Mouse (Mus musculus): ENCODE measurements around the gene Pgs1.

Gene Pgs1

DNA sequence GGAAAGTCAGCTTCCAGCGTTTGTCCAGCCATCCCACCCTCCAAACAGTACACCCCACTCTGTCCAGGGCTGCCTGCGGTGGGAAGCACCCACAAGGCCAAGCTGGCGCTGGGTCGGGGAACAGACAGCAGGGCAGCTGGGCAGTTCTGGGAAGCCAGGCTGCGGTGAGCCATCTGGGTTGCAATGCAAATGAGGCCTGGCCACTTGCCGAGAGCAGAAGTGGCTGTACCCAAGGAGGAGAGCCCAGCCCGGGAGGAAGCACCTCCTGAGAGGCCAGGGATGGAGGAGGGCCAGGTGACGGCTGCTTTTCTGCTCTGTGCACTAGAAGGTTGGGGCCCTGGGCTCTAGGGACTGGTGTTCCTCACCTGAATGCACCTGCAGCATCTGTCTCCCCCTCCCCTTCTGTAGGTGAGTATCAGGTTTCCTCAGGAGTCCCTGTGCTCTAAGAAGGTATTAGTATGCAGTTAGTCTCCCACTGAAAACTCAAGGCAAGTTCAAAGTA lies 10.0 kb upstream of the Pgs1 start:
- no peak for DNase-seq (ENCODE audit: low spot score)

GRCm38 (mm10) chr11:117977694-117978360 lies 8.3 kb upstream of the Pgs1 start:
- DNase-seq (ENCODE audit: low spot score): no peak

GRCm38 (mm10) chr11:117979388-117979787 lies 6.7 kb upstream of the Pgs1 start:
- no peak for DNase-seq (ENCODE audit: low spot score)

- no peak for DNase-seq (ENCODE audit: low spot score)
Measured at GRCm38 (mm10) chr11:117982426-117982825, 3.7 kb upstream of the Pgs1 start.

DNA sequence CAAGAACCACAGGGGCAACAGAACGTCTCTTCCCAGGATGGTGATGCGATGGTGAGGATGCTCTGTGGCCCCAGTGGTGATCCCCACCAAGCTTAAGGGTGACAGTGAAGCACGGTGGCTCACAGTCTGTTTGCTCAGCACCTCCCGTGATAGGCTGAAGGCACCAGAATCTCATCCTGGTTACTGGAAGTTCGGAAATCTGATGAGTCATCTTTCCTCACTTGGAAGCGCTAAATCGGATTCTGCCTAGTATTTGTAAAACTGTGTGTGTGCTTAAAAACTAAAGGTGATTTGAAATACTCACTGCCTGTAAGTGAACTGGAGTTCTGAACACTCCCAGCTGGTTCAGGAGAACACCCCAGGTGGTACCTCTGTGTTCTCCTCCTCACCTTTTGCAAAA lies 2.3 kb upstream of the Pgs1 start:
- DNase-seq (ENCODE audit: low spot score): no peak

DNA sequence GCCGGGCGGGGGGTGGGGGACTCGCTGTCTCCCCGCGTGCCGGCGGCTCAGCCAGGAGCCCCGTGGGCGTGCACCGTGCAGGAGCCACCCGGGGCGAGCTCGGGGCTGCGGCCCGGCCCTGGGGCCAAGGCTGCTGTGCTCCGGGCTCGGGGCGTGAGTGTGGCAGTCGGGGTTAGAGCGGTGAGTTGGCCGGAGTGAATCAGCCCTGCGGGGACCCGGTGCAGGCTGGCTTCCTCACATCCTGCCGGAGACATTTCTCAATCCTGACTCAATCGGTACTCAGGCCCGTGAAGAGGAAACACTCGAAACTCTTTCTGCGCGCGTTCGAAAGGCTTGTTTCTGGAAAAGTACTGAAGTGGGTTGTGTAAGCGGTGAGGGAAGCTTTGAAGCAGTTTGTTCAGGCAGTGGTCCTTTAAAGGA lies 950 bp downstream of the Pgs1 start:
- no peak for DNase-seq (ENCODE audit: low spot score)

DNA sequence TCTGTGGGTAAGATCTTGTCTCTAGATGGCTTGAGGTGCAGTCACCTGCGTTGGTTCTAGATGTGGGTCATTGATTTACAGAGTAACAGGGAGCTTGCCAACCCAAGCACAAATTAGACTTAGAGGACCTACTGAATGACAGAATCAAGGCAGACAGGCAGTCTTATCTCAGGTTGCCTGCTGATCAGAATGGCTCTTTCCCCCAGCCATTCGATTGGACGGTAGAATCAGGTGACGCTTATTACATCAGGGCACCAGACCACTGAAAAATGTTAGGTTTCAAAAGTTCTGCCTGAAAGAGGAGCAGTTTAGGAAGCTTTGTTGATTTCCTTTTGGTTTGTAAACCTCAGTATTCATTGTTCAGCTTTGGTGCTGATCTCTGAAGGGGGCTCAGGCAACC lies 1.9 kb downstream of the Pgs1 start:
- DNase-seq (ENCODE audit: low spot score): no peak

DNA sequence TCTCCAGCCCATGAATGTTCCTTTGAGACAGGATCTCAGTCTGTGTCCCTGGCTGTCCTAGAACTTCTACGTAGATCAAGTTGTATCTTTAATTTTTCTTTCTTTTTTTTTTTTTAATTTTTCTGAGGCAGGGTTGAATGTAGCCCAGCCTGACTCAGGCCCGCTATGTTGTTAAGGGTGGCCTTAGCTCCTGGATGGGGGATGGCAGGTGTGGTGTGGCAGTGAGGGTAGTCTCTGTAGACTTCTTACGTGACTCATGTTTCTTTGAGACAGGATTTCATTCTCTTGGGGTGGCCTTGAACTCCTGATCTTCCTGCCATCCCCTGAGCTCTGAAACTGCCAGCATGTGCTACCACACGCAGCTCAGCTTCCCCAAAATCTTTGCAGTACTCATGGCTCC lies 3.1 kb downstream of the Pgs1 start:
- DNase-seq (ENCODE audit: low spot score): no peak

- DNase-seq (ENCODE audit: low spot score): no peak
Measured at GRCm38 (mm10) chr11:117989926-117990325, 3.8 kb downstream of the Pgs1 start.

DNA sequence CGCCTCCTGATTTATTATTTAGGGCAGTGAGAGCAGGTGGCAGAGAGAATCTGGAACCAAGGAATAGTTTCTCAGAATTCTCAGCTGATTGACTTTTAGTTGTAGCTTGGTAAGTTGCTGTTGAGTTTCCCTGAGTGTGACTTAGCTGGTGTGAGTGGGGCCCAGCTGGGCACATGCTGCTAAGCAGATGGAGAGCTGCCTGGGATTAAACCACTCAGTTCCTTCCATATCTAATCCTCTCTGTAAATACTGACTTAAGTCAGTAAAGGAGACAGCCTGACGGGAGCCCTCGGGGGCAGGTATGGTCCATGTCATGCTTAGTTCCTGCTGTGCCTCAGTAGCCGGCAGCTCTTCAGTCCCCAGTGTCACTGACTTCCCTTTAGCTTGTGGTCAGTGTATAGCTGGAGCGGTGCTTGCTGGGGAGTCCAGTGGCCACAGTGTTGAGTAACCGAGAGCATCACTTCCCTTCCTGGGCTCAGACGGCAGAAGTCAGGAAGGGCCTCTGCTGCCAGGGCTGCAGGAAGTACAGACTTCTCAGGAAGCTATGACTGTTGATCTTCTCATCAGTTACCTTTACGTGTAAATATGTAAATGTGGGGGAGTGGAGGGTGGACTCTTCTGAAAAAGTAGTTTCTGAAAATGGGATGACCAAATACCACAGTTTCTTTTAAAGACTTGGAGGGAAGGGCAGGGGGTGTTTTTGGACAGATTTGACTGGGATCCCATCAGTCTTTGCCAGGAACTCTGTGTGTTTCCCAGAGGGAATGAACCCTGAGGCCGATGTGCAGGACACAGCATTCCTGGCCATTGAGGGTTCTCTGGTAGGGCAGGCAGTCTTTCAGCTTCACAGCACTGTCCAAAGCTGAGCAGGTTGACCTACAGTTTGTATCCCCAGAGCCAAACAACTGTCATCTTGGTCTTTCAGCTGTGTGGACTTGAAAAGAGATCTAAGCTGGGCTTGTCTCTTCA lies 5.7 kb downstream of the Pgs1 start:
- no peak for DNase-seq (ENCODE audit: low spot score)

DNA sequence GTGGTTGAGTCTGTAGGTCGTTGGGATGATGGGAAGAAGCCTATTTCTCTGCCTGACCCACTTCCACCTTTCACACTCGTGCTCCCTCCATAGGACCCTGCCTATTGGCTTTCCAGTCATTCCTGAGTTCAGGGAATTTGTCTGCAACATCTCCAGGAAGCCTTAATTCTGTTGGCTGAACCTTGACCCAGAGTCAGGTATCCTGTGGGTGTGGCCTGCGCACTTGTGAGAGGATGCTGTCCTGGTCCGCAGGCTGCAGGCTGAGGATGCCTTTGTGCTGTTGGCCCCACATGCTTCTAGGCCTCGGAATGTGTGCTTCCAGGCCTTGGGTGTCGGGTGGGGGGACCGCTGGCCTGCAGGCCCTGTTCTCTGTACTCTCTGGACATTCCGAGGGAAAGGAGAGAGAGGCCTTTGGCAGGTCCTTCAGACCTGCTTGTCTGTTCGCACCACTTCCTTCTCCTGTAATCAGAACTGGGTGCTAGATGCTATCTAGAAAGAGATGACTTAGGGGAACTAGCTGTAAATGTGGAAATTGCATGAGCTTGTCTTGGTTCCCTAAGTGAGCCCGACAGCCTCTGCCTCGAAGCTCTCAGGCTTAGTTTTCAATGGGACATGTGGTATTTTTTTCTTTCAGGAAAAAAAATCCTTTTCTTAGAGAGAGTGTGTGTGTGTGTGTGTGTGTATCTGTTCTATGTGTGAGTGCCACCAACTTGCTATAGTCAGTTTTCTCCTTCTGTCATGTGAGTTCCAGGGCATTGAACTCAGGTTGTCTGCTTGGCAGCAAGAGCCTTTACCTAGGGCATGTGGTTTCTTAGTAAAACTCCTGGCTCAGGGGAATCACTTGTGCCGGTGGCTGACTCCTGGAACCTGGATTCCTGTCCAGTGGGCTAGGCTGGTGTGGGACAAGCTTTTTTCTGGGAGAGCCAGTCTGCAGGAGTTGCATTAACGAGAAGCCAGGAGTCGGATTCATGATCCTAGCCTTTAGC lies 7.4 kb downstream of the Pgs1 start:
- no peak for DNase-seq (ENCODE audit: low spot score)

- no peak for DNase-seq (ENCODE audit: low spot score)
Measured at GRCm38 (mm10) chr11:117994250-117995057, 8.4 kb downstream of the Pgs1 start.

DNA sequence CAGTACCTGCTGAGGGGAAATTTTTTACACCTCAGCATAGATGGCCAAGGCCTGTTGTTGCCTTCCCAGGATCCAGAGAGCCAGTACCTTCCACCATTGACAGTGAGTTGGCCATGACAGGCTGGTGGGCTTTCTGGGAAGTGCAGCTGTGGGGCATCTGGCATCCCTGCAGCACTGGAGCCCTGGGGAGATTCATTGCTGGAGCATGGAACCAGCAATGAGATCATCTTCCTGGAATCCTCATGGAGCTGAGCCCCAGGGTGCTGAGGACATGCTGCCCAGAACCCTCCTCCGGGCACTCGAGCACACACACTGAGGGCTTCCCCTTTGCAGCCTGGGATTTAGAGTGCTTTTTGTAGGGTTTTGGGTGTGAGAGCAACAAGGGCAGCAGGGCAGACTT lies 9.2 kb downstream of the Pgs1 start:
- DNase-seq (ENCODE audit: low spot score): no peak

GRCm38 (mm10) chr11:117995661-117996060 lies 9.6 kb downstream of the Pgs1 start:
- no peak for DNase-seq (ENCODE audit: low spot score)

GRCm38 (mm10) chr11:117996066-117996465 lies 10.0 kb downstream of the Pgs1 start:
- DNase-seq (ENCODE audit: low spot score): no peak

GRCm38 (mm10) chr11:117997085-117997484 lies 11.0 kb downstream of the Pgs1 start:
- DNase-seq (ENCODE audit: low spot score): no peak

DNA sequence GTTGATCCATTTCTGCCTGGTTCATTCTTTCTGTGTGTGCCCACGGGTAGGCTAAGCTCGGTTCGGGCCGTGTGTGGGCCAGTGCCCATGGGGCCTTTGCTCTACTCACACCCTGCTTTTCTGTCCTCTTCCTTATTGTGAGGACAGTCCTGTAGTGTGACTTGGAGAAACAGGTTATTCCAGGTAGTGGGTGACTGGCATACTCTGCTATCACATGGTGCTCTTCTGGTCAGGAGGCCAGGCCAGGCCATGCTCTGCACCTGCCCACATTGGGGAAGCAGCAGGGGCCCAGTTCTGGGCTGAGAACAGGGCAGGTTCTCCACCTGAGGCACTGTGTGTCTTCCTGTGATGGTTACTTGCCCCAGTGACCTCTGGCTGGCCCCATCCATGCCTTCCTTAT lies 12.3 kb downstream of the Pgs1 start:
- DNase-seq (ENCODE audit: low spot score): no peak

- DNase-seq (ENCODE audit: low spot score): no peak
Measured at GRCm38 (mm10) chr11:117999260-117999934, 13.3 kb downstream of the Pgs1 start.

DNA sequence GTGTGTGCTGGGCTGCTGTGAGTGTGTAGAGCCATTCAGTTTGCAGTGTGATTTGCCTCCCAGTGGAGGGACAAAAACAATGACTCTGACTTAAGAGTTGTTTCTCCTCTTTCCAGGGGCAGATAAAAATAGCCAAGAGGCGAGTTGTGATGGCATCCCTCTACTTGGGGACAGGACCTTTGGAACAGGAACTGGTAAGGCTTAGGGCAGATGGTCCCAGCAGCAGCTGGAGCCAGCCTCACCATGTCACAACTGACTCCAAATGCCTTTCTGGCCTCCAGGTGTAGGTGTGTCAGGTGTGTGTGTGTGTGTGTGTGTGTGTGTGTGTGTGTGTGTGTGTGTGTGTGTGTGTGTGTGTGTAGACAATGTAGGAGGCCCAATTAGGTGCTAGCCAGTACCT lies 14.0 kb downstream of the Pgs1 start:
- DNase-seq (ENCODE audit: low spot score): no peak

- no peak for DNase-seq (ENCODE audit: low spot score)
Measured at GRCm38 (mm10) chr11:118000565-118001215, 14.6 kb downstream of the Pgs1 start.

Data from left cerebral cortex, adult 11 months (tissue).